Mouse (Mus musculus): ENCODE measurements around the gene Trappc6a. TPM values are rescaled to one million over a fixed set of nuclear protein-coding genes. Genes with fewer than 3 reads are reported as not detected.
"Not testable (repeated sequence)": the region's sequence is repeated elsewhere in the genome, so short reads cannot be mapped to it uniquely, and the experiment has no call there.

Trappc6a gene
- total RNA-seq, 2 experiments from 2014 or later, result 22.3 to 24.6 TPM

DNA sequence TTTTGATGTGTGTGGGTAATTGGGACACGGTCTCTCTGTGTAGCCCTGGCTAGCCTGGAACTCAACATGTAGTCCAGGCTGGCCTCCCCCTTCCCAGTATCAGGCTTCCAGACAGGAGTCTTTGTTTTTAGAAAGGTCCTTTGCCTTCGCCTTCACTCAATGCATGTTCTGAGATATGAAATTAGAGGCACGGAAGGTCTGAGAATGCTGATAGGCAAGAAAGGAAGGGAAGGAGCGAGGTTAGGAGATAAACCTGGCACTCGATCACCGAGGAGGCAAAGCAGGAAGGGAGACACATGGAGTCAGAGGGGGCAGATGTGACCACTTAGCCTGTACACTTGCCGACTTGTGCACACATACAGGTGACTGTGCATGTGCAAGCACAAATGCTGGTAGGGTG, 21.6 kb upstream of the Trappc6a start:
- no peak for DNase-seq (ENCODE audit: low spot score in 2 of 2)

DNA sequence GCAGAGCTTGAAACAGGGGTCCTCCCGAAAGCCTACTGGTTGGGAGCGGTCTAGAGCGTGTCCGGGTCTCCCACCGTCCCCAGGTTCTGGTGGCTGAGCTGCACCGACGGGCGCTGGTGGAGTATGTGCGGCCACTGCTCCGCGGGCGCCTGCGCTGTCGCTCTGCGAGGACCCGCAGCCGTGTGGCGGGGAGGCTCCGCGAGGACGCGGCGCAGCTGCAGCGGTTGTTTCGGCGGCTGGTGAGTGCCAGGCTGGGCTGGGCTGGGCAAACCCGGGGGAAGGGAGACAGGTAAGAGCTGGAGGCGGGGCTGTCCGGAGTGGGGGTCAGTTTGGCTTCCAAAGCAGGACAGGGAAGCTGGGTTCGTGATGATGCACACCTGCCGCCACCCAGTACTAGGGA, 18.7 kb upstream of the Trappc6a start:
- peak in 1 of 2 experiments; percentile 41 for DNase-seq (ENCODE audit: low spot score in 2 of 2)

DNA sequence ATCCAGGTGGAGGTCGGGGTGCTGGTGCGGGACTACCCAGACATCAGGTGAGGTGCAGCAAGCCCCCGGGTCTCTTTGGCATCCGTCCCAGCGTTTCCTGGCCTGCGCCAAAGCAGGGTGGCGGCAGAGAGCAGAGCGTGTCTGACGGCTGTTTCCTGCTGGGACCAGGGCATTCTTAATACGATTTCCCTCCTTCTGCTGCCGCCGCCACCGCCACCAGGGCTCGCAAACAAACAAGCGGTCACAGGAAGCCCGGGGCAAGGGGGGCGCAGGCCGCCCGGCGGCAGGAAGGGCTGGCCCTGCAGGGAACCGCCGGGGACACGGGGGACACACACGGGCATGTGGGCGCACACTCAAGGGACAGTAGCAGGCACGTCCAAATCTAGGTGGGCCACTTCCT, 16.5 kb upstream of the Trappc6a start:
- DNase-seq (ENCODE audit: low spot score in 2 of 2), result peak in 1 of 2 experiments; percentile 41

DNA sequence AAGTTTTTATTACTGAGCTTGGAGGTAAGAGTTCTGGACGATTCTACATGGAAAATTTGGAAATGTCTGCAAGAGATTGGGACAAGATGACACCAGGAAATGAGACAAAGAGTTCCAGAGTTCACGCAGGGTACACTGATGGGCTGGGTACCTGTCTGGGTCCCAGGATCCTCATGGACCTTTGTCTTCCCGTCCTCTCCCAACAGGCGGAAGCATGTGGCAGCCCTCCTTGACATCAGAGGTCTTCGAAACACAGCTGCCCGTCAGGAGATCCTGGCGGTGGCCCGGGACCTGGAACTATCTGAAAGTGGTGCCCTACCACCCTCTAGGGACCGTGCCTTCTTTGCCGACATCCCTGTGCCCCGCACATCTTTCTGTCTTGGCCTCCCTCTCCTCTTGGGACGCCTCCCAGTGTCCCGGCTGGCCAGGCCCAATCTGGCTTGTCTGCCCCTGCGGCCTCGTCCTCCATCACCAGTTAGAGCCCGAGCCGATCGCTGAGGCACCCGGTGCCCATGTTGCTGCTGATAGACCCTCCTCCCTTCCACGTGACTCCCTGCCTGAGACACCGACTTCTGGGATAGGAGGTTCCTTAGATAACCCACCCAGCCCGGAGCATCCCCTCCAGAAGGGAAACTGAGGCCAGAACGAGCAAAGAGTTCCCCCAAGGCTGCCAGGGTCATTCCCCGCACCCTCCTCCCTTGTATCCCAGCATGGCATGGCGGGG, 13.3 kb upstream of the Trappc6a start:
- no peak for DNase-seq (ENCODE audit: low spot score in 2 of 2)

DNA sequence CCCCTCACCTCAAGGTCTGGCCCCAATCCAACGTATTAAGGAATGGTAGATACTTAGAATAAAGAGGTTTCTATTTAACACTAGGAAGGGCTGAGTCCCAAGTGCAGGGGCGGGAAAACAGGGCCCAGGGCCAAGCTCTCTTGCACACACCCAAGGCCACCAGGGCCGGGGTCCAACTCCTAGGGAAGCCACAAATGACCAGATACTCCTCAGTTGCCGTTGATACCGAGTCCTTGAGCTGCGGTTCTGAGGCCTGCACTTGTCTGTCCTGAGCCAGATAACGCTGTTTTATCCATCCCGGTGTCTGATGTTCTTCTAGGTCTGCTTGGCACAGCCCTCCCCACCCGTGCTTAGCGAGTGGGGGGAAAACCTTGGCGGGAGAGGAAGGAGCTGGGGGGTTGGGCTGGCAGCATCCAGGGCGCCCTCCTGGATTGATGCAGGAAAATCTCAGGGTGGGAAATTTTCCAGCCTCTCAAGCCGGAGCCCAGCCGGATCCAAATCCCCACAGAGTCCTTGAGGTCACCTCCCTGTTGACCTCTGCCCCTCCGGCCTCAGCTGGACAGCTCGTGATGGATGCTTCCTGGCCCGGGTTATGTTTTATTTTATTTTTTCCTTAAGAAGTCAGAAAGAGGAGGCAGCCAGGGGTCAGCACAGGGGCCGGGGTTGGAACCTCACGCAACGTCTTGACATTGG, 12.5 kb upstream of the Trappc6a start:
- no peak for DNase-seq (ENCODE audit: low spot score in 2 of 2)

DNA sequence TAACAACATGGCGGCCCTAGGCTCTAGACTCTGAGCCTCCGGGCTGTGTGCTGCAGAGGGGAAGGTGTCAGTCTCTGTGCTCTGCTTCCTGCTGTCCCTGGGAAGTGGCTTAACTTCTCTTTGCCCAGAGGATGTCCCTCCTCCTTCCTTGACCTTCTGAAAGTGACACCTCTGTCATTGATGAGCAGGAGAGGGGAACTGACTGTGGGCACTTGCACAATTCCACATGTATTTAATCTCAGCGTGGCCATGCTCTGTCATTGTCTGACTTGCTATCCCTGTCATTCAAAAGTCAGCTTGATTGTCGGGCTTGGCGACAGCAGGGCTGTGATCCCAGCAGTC, 12.0 kb upstream of the Trappc6a start:
- no peak for DNase-seq (ENCODE audit: low spot score in 2 of 2)

DNA sequence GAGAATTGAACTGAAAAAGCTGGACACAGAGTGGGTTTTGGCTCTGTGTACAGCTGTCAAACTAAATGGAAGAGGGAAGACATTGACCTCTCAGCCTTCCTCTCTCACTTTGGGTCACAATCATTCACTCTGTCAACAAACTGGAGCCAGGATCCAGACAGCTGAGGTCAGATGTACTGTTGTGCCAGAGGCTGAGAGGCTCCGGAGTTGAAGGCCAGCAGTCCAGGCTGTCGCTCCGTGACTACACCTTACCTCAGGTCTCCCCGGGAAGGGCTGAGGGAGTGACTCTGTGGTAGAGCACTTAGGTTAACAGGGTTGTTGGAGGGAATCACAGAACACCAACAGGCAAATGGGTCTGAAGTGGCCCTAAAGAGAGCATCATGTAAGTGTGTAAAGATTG, 9.9 kb upstream of the Trappc6a start:
- no peak for DNase-seq (ENCODE audit: low spot score in 2 of 2)

DNA sequence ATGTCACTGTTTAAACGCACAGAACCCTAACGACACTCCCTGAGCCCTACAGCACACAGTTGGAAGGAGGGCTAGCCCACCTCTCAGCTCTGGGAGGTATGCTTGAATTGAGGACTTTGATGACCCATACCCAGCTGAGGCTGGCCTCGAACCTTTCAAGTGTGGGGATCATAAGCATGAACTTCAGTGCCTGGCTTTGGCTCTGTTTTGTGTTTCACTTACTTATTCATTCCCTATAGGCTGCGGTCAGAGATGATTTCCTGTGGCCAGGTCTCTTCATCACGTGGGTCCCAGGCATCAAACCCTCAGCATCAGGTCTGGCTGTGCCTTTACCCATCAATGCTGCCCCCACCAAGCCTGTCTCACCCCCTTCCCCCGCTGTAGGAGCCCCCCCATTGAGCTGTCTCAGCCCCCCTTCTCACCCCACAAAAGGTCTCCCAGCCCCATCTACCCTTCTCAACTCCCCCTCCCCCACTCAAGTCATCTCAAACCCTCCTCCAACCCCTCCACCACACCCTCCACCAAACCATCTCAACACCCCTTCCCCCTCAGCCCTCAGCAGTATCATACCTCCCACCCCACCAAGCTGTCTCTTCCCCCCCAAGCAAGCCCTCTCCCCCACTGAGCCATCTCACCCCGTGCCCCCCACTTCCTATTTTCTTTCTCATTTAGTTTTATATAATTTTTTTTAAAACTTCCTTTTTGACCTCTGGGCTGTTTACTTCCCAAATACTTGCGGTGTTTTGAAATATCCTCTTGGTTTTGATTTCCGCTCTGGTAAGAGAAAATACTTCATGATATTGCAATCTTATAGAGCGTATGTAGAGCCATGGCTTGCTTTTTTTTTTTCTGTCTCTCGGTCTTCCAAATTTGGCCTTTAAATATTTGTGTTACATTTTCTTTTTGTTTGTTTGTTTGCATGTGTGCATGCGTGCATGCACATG, 7.5 kb upstream of the Trappc6a start:
- no peak for DNase-seq (ENCODE audit: low spot score in 2 of 2)

DNA sequence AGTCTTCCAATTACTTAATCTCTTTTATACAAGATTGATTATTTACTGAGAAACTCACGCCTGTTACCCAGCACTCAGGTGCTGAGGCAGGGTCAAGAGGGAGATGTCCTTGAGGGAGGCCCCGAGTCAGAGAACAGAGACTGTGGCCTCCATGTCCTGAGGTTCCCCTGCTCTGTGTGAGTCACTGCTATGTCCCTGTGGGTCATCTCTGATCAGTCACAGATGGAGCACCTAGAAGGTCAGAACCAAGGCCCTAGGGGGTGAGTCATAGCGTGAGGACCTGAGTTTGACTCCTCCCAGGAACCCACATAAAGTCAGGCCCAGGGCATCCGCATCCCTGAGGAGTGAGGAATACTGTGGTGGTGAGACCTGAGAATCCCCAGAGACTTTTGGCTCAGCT, 6.5 kb upstream of the Trappc6a start:
- no peak for DNase-seq (ENCODE audit: low spot score in 2 of 2)

DNA sequence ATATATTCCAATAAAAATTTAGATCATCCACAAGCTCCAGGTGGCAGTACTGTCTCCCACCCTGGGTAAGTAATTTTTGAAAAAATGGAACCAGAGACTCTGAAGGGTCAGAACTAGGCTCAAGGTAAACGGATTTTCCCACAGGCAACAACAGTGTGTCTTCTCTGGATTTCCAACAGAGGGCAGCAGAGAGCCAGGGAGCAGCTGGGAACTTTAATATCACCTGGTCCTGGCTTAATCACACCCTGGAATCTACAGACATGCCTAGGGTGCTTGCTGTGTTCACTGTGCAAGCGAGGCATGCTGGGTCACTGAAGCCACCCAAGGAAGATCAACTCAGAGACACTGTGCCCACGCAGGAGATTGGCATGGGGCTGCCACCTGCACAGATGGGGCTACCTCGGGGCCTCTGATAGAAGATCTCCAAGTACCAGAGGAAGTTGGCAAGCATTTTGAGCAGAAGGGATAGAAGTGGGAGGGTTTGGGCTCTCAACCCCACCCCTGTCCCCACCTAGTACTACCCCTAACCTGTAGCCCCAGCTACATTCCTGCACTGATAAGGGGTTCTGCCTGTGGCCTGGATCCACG, 4.6 kb upstream of the Trappc6a start:
- peak; percentile 37 to 50 for DNase-seq (ENCODE audit: low spot score in 2 of 2)

DNA sequence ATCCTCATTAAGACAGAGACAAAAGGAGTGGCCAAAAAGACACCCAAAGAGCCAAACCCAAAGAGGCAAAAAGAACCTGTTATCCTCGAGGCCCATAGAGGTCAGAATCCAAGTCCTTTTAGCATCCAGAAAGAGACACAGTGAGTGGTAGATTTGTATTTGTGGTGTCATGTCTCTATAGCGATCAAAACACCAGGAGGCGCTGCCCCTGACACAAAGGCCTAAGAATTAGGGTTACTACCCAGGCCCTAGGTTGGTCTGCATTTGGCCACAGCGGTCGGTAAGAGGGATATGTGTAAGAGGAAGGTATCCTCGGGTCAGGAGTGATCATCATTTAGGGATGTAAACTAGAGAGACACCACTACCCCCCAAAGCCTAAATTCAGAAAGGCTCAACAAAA, 1.9 kb upstream of the Trappc6a start:
- no peak for DNase-seq (ENCODE audit: low spot score in 2 of 2)

DNA sequence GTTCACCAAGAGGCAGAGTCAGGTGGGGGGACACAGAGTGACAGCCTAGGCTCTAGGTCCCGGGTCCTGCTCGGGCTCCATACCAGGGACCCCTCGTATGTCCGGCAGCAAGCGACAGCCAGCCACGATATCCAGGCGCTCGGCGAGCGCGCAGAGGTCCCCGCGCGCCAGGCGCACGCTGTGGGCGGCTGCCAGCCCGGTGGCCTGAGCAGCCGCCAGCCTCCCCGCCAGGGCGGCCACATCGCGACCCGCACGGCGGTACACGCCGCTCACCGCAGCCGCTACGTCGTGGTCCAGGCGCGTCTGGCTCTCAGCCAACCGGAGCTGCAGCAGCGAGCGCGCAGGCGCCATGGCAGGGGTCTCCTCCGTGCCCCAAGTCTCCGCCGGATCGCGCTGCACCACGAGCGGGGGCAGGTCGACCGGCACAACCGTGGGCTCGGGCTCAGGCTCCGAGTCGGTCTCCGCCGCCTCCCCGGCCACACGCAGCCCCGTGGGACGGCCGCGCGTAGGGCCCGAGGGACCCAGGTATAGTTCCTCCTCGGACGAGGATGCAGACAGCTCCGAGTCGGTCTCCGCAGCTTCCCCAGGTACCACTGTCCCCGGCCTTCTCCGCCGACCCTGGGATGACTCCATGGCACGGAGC, 1.1 kb upstream of the Trappc6a start:
- peak; percentile 52 to 73 for DNase-seq (ENCODE audit: low spot score in 2 of 2)

DNA sequence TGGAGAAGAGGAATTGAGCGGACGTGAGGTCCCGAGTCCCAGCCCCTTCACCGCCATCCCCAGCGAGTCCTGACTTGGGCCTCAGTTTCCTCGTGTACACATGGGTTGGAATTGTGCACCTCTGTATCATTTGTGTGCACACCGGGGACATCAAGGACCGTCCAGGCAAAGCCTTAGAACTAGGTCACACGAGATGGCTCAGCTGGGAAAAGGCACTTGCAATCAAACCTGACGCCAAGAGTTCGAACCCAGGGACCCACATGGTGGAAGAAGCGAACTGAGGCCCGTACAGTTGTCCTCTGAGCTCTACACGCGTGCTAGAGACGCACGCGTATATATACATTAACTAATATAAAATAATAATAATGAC, 598 bp upstream of the Trappc6a start:
- no peak for DNase-seq (ENCODE audit: low spot score in 2 of 2)

DNA sequence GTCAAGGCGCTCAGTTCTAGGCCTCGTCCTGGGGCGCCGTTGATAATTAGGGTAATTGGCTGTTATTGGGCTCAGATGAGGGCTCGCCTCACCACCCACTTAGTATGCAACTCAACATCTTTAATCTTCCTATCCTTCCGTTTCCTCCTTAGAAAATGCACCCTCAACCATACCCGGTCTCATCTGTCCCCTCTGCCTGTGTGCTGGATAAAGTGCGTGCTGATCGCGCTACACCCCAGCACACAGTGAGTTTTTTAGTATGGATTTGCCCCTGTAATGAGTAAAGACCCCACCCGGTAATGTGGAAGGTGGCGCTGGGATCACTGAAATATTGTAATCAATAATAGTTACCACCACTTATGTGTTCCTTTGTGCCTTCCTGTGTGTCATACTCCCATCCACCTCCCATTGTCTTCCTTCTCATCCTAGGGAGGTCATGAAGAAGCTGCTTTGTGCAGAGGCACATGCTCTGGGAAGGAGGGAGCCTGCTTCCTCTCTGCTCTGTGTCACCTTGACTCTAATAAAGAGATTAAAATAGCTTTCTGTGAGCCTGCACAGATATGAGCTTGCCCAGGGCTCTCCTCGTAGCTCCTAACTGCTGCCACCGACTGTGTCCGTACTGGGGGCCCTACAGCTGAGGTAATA, 851 bp downstream of the Trappc6a start:
- DNase-seq (ENCODE audit: low spot score in 2 of 2), result no peak

DNA sequence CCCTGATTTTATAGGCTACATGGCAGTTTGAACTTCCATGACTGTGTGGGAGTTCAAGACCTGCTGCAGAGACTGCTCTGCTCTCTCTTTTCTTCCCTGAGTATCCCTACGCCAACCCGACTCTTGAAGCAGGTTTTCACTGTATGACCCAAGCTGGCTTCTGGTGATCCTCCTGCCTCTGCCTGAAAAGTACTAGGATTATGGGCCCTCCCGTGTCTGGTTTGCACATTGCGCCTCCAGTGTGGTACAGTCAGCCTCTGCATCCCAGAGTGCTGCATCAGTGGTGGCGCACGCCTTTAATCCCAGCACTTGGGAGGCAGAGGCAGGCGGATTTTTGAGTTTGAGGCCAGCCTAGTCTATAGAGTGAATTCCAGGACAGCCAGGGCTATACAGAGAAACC, 1.6 kb downstream of the Trappc6a start:
- DNase-seq (ENCODE audit: low spot score in 2 of 2), result no peak

DNA sequence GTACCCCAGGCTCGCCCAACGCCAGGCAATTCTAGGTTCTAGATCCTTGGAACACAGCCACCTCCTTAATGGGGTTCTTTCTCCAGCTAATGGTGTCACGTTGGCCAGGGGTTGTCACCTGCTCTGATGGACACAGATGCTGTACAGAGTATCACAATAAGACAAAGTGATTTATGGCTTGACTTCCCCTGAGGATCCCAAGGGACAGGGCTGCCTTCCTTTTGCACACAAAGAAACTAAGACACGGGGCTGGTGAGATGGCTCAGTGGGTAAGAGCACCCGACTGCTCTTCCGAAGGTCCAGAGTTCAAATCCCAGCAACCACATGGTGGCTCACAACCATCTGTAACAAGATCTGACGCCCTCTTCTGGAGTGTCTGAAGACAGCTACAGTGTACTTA, 3.7 kb downstream of the Trappc6a start:
- DNase-seq (ENCODE audit: low spot score in 2 of 2), result not testable (repeated sequence)

DNA sequence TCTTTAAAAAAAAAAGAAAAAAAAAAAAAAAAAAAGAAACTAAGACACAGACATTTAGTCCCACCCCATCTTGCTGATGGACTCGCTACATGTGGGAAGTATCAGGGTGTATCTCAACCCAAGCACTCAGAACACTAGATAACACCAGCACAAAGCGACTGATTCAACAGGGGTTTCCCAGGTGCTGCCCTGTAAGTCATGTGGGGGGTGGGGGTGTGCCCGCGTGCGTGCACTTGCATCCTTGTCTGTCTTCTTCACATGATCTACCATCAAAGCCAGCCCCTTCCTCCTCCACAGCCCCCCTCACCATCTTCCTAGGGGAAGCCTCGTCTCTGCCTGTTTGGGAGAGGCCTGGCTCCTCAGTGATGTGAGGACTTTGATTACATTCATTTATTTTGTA, 4.2 kb downstream of the Trappc6a start:
- DNase-seq (ENCODE audit: low spot score in 2 of 2), result no peak

DNA sequence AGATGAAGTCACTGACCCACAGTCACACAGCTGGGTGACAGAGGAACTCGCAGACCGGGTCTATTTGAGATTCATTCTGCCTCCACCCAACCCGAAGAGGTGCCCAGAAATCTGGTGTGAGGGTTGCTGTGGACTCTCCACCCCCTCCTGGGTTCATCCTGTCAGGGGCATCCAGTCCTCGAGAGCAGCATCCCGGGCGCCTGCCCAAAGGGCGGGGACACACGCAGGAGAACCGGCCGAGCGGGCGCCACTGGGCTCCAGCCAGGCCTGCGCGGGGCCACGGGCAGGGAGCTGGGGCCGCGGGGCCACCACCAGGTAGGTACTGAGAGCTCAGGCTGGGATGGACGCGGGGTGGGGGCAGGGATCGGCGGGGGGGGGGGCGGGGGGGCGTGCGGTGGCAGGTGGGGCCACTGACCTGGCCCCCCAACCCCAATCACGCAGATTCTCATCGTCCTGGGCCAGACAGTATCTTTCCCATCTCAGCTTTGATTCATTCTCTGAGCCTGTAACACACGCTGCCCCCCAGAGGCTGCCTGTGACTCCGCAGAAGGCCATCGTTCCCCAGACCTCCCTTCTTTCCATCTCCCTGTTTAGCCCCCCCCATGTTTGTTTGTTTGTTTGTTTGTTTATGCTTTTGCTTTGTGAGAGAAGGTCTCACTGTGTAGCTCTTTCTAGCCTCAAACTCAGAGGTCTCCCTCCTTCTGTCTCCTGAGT, 9.6 kb downstream of the Trappc6a start, which contains the start of gene Nkpd1:
Gene Nkpd1 (plus strand): TSS at position 187 of the 714 bp plus-strand sequence.
- DNase-seq (ENCODE audit: low spot score in 2 of 2), result no peak

DNA sequence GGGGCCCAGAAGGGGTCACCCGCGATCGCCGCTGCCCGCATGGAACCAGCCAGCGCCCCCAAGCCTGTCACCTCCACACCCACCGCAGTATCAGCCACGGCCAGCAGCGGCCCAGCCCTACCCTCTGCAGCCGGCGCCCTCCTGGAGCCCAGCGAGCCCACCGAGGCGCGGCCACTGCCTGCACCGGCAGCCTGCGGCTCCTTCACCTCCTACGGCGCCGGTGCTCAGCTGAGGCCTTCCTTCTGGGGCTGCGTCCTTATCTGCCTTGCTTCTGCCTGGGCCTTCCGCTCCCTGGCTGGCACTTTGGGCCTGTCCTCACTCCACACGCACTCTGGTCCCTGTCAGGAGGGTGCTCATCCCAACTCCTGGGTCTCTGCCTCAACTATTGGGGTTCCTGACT, 11.8 kb downstream of the Trappc6a start:
- DNase-seq (ENCODE audit: low spot score in 2 of 2), result no peak

Data from layer of hippocampus, postnatal 10 days (tissue).